Mouse (Mus musculus) limb, embryonic 14.5 days (tissue): ENCODE measurements around the gene Tagln3. TPM values are rescaled to one million over a fixed set of nuclear protein-coding genes. Genes with fewer than 3 reads are reported as not detected.

ENCODE experiments used
- ATAC-seq: fragments of 200-750 bp; cut with Nextera tagmentation; 2 replicates; pipeline ENCODE4 v1.8.0; 2017; ENCODE audit warnings: low read depth, moderate number of reproducible peaks, moderate TSS enrichment; ENCODE audit not compliant: low FRiP score
- DNase-seq: peaks from one replicate; pipeline ENCODE4 v3.0.0-alpha.2; 2015; ENCODE audit warnings: low spot score
- H3K27ac ChIP-seq: fragments of 300-500 bp; sonication (generic); replicated peaks from 2 replicates; pipeline ENCODE4 v1.5.1; 2014; ENCODE audit warnings: low read depth, mild to moderate bottlenecking, low read length, moderate library complexity, mixed read lengths
- H3K27me3 ChIP-seq: fragments of 300-500 bp; sonication (generic); 2 replicates; pipeline ENCODE4 v1.6.1; 2014; ENCODE audit warnings: low read length, mixed read lengths; ENCODE audit not compliant: control insufficient read depth, insufficient read depth
- H3K36me3 ChIP-seq: fragments of 300-500 bp; sonication (generic); 2 replicates; pipeline ENCODE4 v1.6.1; 2014; ENCODE audit warnings: mild to moderate bottlenecking, low read length, moderate library complexity, mixed read lengths; ENCODE audit not compliant: control insufficient read depth, insufficient read depth
- H3K4me1 ChIP-seq: fragments of 300-500 bp; sonication (generic); 2 replicates; pipeline ENCODE4 v1.6.1; 2014; ENCODE audit warnings: antibody characterized with exemption, low read length, mixed read lengths; ENCODE audit not compliant: control insufficient read depth, insufficient read depth
- H3K4me2 ChIP-seq: fragments of 300-500 bp; sonication (generic); replicated peaks from 2 replicates; pipeline ENCODE4 v1.6.1; 2014; ENCODE audit warnings: low read depth, mild to moderate bottlenecking, low read length, moderate library complexity; ENCODE audit not compliant: severe bottlenecking
- H3K4me3 ChIP-seq: fragments of 300-500 bp; sonication (generic); replicated peaks from 2 replicates; pipeline ENCODE4 v1.5.1; 2014; ENCODE audit warnings: low read length
- H3K9ac ChIP-seq: fragments of 300-500 bp; sonication (generic); 2 replicates; pipeline ENCODE4 v1.6.1; 2014; ENCODE audit warnings: mild to moderate bottlenecking, low read depth, low read length, moderate library complexity; ENCODE audit not compliant: severe bottlenecking
- H3K9me3 ChIP-seq: fragments of 300-500 bp; sonication (generic); 2 replicates; pipeline ENCODE4 v1.6.1; 2016; ENCODE audit warnings: low read length; ENCODE audit not compliant: control insufficient read depth
- POLR2A ChIP-seq: fragments of 200-500 bp; IDR thresholded peaks from 2 replicates; pipeline ENCODE4 v1.8.0; 2012; ENCODE audit warnings: inconsistent platforms, mild to moderate bottlenecking, moderate library complexity, borderline replicate concordance; ENCODE audit not compliant: insufficient read depth, insufficient read length; ENCODE audit errors: extremely low read depth
- WGBS: fragments of 180-500 bp; shearing (Covaris S2); extraction: QIAGEN DNeasy Blood & Tissue Kit; methylation state at CpG from one replicate; pipeline ENCODE4 v1.1.7; 2014; 5-methylcytosine and 5-hydroxymethylcytosine counted together
- polyA plus RNA-seq, 2 experiments: library from polyadenylated mRNA; depleted of rRNA in 1 of 2; stranded (reverse) in 1 of 2; unstranded in 1 of 2; fragments of >200 nt; fragmentation: Nextera tagmentation in 1 of 2; extraction: Ambion mirVana in 1 of 2; gene quantifications; 2 replicates each; pipeline versions ENCODE4 v1.2.1 to v1.2.3; 2012 to 2014

Gene Tagln3
- polyA plus RNA-seq, 2 experiments: 8.1 to 14.6 TPM

DNA sequence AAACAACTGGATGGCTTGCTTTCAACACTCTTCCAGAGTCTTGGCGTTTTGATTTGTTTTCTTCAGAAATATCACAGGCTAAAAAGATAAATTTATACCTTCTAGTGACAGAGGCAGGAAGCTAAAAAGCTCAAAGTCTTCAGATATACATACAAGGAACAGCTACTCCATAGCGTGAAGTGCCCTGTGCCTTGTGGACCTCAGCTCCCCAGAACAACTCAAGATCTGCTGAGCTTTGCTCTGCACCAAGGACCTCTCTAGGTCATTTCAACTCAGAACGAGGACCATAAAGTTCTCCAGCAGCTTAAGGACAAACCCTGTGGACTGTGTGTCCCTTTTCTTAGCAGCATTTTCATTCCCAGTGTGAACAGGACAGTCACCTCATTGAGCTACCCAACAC, 40.7 kb upstream of the Tagln3 start:
- no peaks in the 10 kb centered on the region for H3K9me3 ChIP-seq
- no peak for TF ChIP-seq POLR2A
- peaks cover 71% of the 10 kb centered on the region for H3K36me3 ChIP-seq
- H3K4me2 ChIP-seq: no peak overlapping the region
- H3K4me1 ChIP-seq: no peaks in the 10 kb centered on the region
- 88% methylated on average over 3 of the region's 3 CpGs for WGBS
- ATAC-seq (no peak), DNase-seq (no peak)
- H3K27me3 ChIP-seq: no peaks in the 10 kb centered on the region
- no peak overlapping the region for H3K4me3 ChIP-seq
- H3K27ac ChIP-seq: no peak overlapping the region
- no peak overlapping the region for H3K9ac ChIP-seq

DNA sequence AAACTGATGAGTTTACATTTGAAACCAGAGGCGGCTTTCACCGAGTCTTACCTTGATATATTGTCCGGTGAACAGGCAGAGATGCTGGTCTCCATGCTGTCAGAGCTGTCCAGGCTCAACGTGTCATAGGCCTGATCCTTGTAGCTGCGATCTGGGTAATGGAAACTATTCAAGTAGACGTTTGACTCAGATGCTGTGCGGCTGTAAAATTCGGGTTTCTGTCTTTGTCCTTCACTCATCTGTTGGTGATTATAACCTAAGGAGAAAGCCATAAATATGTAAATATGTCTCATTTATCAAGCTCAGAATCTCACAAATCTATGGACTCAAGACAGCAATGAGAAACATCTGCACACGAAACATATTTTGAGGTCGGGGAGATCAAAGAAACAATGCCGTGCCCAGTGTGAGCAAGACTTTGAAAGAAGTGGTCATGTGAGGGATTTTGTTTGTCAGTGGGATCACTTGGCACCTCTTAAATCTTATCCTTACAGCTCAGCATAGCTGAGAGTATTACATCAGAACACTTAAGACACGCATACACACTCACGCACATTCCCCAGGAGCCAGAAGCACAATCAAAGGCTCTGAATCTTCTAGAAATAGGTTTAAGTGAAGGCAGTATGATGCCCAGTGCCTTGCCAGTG, 38.6 kb upstream of the Tagln3 start:
- no peak for TF ChIP-seq POLR2A
- Histone ChIP-seq H3K4me1 (no peaks in the 10 kb centered on the region), H3K27me3 (no peaks in the 10 kb centered on the region), H3K36me3 (peaks cover 69% of the 10 kb centered on the region), H3K27ac (no peak overlapping the region), H3K9ac (no peak overlapping the region), H3K4me2 (no peak overlapping the region), H3K4me3 (no peak overlapping the region), H3K9me3 (no peaks in the 10 kb centered on the region)
- WGBS: 39% methylated on average over 13 of the region's 13 CpGs
- ATAC-seq (no peak), DNase-seq (peak; percentile 44)

DNA sequence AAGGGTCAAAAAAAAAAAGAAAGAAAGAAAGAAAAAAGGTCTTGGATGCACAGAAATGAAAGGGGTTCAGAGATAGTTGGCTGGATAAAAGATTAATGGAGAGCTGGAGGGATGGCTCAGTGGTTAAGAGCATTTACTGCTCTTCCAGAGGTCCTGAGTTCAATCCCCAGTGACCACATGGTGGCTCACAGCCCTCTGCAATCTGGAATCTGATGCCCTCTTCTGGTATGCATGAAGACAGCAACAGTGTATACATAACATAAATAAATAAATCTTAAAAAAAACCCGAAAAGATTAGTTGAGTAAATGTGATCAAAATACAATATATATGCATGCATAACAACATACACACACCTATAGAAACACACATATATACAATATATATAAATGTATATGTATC, 37.0 kb upstream of the Tagln3 start:
- Histone ChIP-seq H3K27ac (no peak overlapping the region), H3K4me1 (no peaks in the 10 kb centered on the region), H3K27me3 (no peaks in the 10 kb centered on the region), H3K4me3 (no peak overlapping the region), H3K9me3 (no peaks in the 10 kb centered on the region), H3K36me3 (peaks cover 70% of the 10 kb centered on the region), H3K9ac (no peak overlapping the region), H3K4me2 (no peak overlapping the region)
- no peak for TF ChIP-seq POLR2A
- WGBS: 85% methylated on average over 1 of the region's 1 CpGs
- DNase-seq (no peak), ATAC-seq (no peak)

DNA sequence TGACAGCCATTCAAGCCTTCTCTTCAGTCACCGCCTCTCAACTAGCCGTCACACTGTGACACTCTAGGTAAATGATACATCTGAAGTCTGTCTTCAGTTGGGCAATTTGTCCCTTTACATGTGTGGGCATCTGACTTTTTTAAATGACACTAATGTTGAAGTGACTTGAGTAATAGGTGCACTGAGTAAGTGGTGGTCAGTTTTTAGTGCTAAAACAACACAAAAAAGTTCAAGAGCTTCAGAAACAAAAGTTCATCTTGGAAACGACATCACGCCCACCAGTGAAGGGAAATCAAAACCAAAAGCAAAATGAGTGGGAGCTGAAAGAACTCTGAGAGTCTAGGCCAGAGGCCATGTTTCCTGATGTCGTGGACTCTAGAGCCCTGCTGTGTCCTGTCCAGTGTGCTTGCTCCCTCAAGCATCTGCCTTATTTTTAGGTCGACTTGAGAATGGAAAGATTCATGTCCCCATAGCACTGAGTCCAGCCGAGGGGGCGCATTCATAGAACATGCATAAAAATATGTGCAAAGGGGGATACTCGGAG, 34.4 kb upstream of the Tagln3 start:
- no peaks in the 10 kb centered on the region for H3K9me3 ChIP-seq
- no peaks in the 10 kb centered on the region for H3K4me1 ChIP-seq
- no peak overlapping the region for H3K4me3 ChIP-seq
- 88% methylated on average over 9 of the region's 9 CpGs for WGBS
- ATAC-seq: no peak
- no peak for TF ChIP-seq POLR2A
- no peak overlapping the region for H3K27ac ChIP-seq
- no peak for DNase-seq
- H3K4me2 ChIP-seq: no peak overlapping the region
- no peak overlapping the region for H3K9ac ChIP-seq
- peaks cover 48% of the 10 kb centered on the region for H3K36me3 ChIP-seq
- H3K27me3 ChIP-seq: no peaks in the 10 kb centered on the region

DNA sequence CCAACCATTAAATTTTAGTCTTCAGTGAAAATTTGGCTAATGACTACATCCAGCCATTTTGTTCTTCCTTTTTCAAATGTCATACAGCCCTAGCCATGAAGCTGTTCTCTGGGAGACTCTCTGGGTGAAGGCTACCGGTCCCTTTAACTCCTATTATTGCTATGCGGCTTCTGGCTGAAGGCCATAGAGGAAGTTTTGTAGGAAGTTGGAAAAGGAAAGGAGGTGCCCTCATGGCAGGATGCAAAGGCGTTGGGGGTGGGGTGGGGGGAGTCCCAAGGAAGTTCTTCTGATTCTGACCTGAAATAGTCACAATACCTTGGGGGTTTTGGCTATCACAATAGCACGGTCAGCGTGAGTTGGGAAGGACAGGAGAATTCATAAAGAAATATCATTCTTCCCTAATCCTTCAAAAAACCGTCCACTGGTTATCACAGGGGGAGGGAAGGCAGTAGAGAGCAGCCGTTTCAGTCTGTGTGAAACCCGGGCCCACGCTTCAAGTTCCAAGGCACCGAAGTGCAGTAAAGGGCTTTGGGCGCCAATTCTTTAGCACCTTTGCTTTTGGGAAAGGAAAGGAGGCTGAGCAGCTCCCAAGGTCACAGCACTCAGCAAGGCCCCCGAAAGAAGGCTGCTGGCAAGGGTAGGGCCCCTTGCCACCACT, 33.1 kb upstream of the Tagln3 start:
- Histone ChIP-seq H3K36me3 (peaks cover 39% of the 10 kb centered on the region), H3K9ac (no peak overlapping the region), H3K4me3 (no peak overlapping the region), H3K4me1 (no peaks in the 10 kb centered on the region), H3K9me3 (no peaks in the 10 kb centered on the region), H3K27me3 (no peaks in the 10 kb centered on the region), H3K27ac (no peak overlapping the region), H3K4me2 (no peak overlapping the region)
- DNase-seq (no peak), ATAC-seq (no peak)
- TF ChIP-seq POLR2A: no peak
- WGBS: 88% methylated on average over 12 of the region's 12 CpGs
